Mouse (Mus musculus) spleen, postnatal 4 days (tissue): ENCODE measurements at regions not wholly inside any gene's neighbourhood (a gene's known extent, or its start where the extent isn't known, plus 50 kb on each side); places are given as distances from the start of the nearest gene placed in this dataset.

Experiments used
- DNase-seq, 2 experiments: peaks; one replicate each; pipeline ENCODE4 v3.0.0; 2022; ENCODE audit warnings: low spot score in 2 of 2

- DNase-seq: no peak
Measured at GRCm38 (mm10) chr15:8582676-8583075, 62.9 kb upstream of the Gm2310 start.

GRCm38 (mm10) chr15:8581146-8581913, 61.6 kb upstream of the Gm2310 start:
- no peak for DNase-seq

- DNase-seq: no peak
Measured at GRCm38 (mm10) chr15:8580077-8580476, 60.3 kb upstream of the Gm2310 start.

GRCm38 (mm10) chr15:8577480-8577881, 57.7 kb upstream of the Gm2310 start:
- DNase-seq: peak; percentile 53 to 77

GRCm38 (mm10) chr15:8576975-8577374, 57.2 kb upstream of the Gm2310 start:
- no peak for DNase-seq

- DNase-seq: no peak
Measured at GRCm38 (mm10) chr15:8569617-8570016, 49.9 kb upstream of the Gm2310 start.
